Mouse (Mus musculus): ENCODE measurements at regions not wholly inside any gene's neighbourhood (a gene's known extent, or its start where the extent isn't known, plus 50 kb on each side); places are given as distances from the start of the nearest gene placed in this dataset.

DNA sequence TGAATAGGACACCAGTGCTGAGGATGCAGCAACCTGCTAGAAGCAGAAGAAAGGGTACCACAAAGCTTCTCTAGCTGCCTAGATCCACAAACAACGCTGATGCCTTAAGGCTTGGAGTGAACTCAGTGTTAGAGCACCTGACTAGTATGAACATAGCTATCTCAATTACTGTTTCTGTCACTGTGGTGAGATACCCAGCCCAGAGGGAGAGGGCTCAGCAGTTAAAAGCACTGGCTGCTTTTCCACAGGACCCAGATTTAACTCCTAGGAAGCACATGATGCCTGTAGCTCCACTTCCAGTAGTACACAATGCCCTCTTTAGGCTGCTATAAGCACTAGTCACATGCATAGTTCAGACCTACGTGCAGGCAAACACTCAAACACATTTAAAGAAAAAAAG is 67.3 kb upstream of the Ngly1 start:
- TF ChIP-seq CTCF (IDR thresholded peaks at IDR 0.05; ENCODE audit: low read depth) (no peak), EP300 (IDR thresholded peaks at IDR 0.05; ENCODE audit: low read depth) (no peak)
